Mouse (Mus musculus) hindbrain, embryonic 11.5 days (tissue): ENCODE data around the gene Ccdc33. TPM values are rescaled to one million over a fixed set of nuclear protein-coding genes. Genes with fewer than 3 reads are reported as not detected.

Experiments used
- ATAC-seq: fragments of 200-750 bp; cut with Nextera tagmentation; 2 replicates; pipeline ENCODE4 v1.8.0; 2017; ENCODE audit warnings: mild to moderate bottlenecking, moderate TSS enrichment, moderate library complexity; ENCODE audit not compliant: low FRiP score
- DNase-seq: peaks from one replicate; pipeline ENCODE4 v3.0.0-alpha.2; 2015; ENCODE audit warnings: low spot score
- H3K27ac ChIP-seq: fragments of 300-500 bp; sonication (generic); 2 replicates; pipeline ENCODE4 v1.5.1; 2014; ENCODE audit warnings: mild to moderate bottlenecking, low read depth, low read length
- H3K27me3 ChIP-seq: fragments of 300-500 bp; sonication (generic); 2 replicates; pipeline ENCODE4 v1.6.1; 2014; ENCODE audit warnings: mild to moderate bottlenecking, low read length, moderate library complexity, mixed read lengths; ENCODE audit not compliant: control insufficient read depth, insufficient read depth
- H3K36me3 ChIP-seq: fragments of 300-500 bp; sonication (generic); 2 replicates; pipeline ENCODE4 v1.6.1; 2014; ENCODE audit warnings: mild to moderate bottlenecking, low read length, moderate library complexity, mixed read lengths; ENCODE audit not compliant: control insufficient read depth, insufficient read depth
- H3K4me1 ChIP-seq: fragments of 300-500 bp; sonication (generic); replicated peaks from 2 replicates; pipeline ENCODE4 v1.6.1; 2014; ENCODE audit warnings: low read length, mixed read lengths; ENCODE audit not compliant: control insufficient read depth, insufficient read depth
- H3K4me2 ChIP-seq: fragments of 300-500 bp; sonication (generic); replicated peaks from 2 replicates; pipeline ENCODE4 v1.6.1; 2014; ENCODE audit warnings: mild to moderate bottlenecking, low read depth, low read length
- H3K4me3 ChIP-seq: fragments of 300-500 bp; sonication (generic); 2 replicates; pipeline ENCODE4 v1.5.1; 2014; ENCODE audit warnings: low read depth, low read length
- H3K9ac ChIP-seq: fragments of 300-500 bp; sonication (generic); 2 replicates; pipeline ENCODE4 v1.6.1; 2014; ENCODE audit warnings: low read depth, low read length
- H3K9me3 ChIP-seq: fragments of 300-500 bp; sonication (generic); 2 replicates; pipeline ENCODE4 v1.6.1; 2016; ENCODE audit warnings: low read length; ENCODE audit not compliant: control insufficient read depth
- WGBS: fragments of 180-500 bp; shearing (Covaris S2); extraction: QIAGEN DNeasy Blood & Tissue Kit; methylation state at CpG from one replicate; pipeline ENCODE4 v1.1.7; 2014; 5-methylcytosine and 5-hydroxymethylcytosine counted together
- polyA plus RNA-seq: library from polyadenylated mRNA; unstranded; fragments of >200 nt; fragmentation: Nextera tagmentation; extraction: Ambion mirVana; gene quantifications from 2 replicates; pipeline ENCODE4 v1.2.1, GENCODE M21; 2014

The Ccdc33 gene
- polyA plus RNA-seq, 1 experiment from 2014 or later: 0.99 TPM

GRCm38 (mm10) chr9:58045646-58046045 lies 73.0 kb downstream of the Ccdc33 start:
- H3K4me1 ChIP-seq: peaks cover 48% of the 10 kb centered on the region
- H3K27ac ChIP-seq: peak overlapping the region; percentile 62
- H3K9me3 ChIP-seq: no peaks in the 10 kb centered on the region
- H3K9ac ChIP-seq: 0 out of 2 replicates have a peak overlapping the region, but pooled peaks have one; percentile 11
- H3K4me3 ChIP-seq: no peak overlapping the region
- DNase-seq (peak; percentile 26), ATAC-seq (no peak)
- no peak overlapping the region for H3K4me2 ChIP-seq
- H3K36me3 ChIP-seq: no peaks in the 10 kb centered on the region
- H3K27me3 ChIP-seq: peaks cover 3% of the 10 kb centered on the region; the same call in 1 of the 2 replicates
- 30% methylated on average over 4 of the region's 4 CpGs for WGBS

- H3K9ac ChIP-seq: 0 out of 2 replicates have a peak overlapping the region, but pooled peaks have one; percentile 11
These were observed 73.8 kb downstream of the Ccdc33 start for GRCm38 (mm10) chr9:58044828-58045227.

GRCm38 (mm10) chr9:58043496-58044017 lies 75.1 kb downstream of the Ccdc33 start:
- peaks cover 46% of the 10 kb centered on the region for H3K4me1 ChIP-seq

More at GRCm38 (mm10) chr9:58044828-58045227, 73.8 kb downstream of the Ccdc33 start:
- 27% methylated on average over 10 of the region's 10 CpGs for WGBS
- no peaks in the 10 kb centered on the region; the same call in 1 of the 2 replicates for H3K27me3 ChIP-seq
- no peaks in the 10 kb centered on the region for H3K9me3 ChIP-seq
- ATAC-seq: peak; percentile 61
- H3K27ac ChIP-seq: peak overlapping the region; percentile 62
- peaks cover 50% of the 10 kb centered on the region for H3K4me1 ChIP-seq
- H3K4me3 ChIP-seq: no peak overlapping the region
- DNase-seq: peak; percentile 48
- H3K36me3 ChIP-seq: no peaks in the 10 kb centered on the region
- H3K4me2 ChIP-seq: no peak overlapping the region

DNA sequence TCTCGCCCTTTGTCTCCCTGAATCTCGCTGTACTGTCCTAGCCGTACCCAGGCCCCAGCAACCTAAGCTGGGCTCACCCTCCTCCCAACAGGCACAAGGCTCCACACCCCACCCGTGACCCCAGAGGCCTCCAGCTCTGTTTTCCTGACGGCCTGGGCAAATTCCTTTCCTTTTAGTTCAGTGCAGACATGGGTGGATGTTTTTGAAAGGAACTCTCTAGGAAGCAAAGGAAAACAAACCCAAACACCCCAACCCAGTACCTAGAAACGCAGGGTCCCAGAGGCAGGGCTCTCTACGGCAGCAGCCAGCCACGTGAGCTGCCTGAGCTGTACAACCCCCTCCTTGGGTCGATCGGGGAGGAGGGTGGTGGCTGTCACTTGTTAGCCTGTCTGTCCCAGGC lies 76.2 kb downstream of the Ccdc33 start:
- no peaks in the 10 kb centered on the region for H3K36me3 ChIP-seq
- H3K27ac ChIP-seq: peak overlapping the region; percentile 76
- ATAC-seq: no peak
- H3K27me3 ChIP-seq: peaks cover 2% of the 10 kb centered on the region; the same call in 1 of the 2 replicates
- peak overlapping the region; percentile 12; the same call in 1 of the 2 replicates for H3K9ac ChIP-seq
- no peaks in the 10 kb centered on the region for H3K9me3 ChIP-seq
- WGBS: 21% methylated on average over 10 of the region's 10 CpGs
- DNase-seq: peak; percentile 20
- no peak overlapping the region for H3K4me3 ChIP-seq
- H3K4me2 ChIP-seq: no peak overlapping the region
- H3K4me1 ChIP-seq: peaks cover 39% of the 10 kb centered on the region

More at GRCm38 (mm10) chr9:58043496-58044017, 75.1 kb downstream of the Ccdc33 start:
- peak; percentile 41 for ATAC-seq
- peak; percentile 52 for DNase-seq
- Histone ChIP-seq H3K4me3 (no peak overlapping the region), H3K27me3 (peaks cover 2% of the 10 kb centered on the region; the same call in 1 of the 2 replicates), H3K27ac (peak overlapping the region; percentile 76), H3K36me3 (no peaks in the 10 kb centered on the region), H3K9ac (no peak overlapping the region; the same call in 1 of the 2 replicates), H3K9me3 (no peaks in the 10 kb centered on the region), H3K4me2 (peak overlapping the region; percentile 21; the same call in 1 of the 2 replicates)
- WGBS: 68% methylated on average over 10 of the region's 10 CpGs

- no peaks in the 10 kb centered on the region for H3K9me3 ChIP-seq
- no peaks in the 10 kb centered on the region for H3K36me3 ChIP-seq
- ATAC-seq: no peak
- peak overlapping the region; percentile 42; the same call in 1 of the 2 replicates for H3K27ac ChIP-seq
- DNase-seq: no peak
- no peak overlapping the region for H3K9ac ChIP-seq
- H3K27me3 ChIP-seq: peaks cover 6% of the 10 kb centered on the region
- no peak overlapping the region for H3K4me3 ChIP-seq
- WGBS: 21% methylated on average over 4 of the region's 4 CpGs
- no peak overlapping the region for H3K4me2 ChIP-seq
- H3K4me1 ChIP-seq: peaks cover 36% of the 10 kb centered on the region
These were observed 77.6 kb downstream of the Ccdc33 start for GRCm38 (mm10) chr9:58040977-58041376.

- DNase-seq: peak; percentile 89
- Histone ChIP-seq H3K9ac (peak overlapping the region; percentile 34; the same call in 1 of the 2 replicates), H3K36me3 (no peaks in the 10 kb centered on the region), H3K4me1 (peaks cover 28% of the 10 kb centered on the region), H3K27ac (no peak overlapping the region), H3K4me2 (no peak overlapping the region), H3K9me3 (no peaks in the 10 kb centered on the region), H3K4me3 (no peak overlapping the region), H3K27me3 (peaks cover 6% of the 10 kb centered on the region)
- peak; percentile 71; the same call in 1 of the 2 replicates for ATAC-seq
- WGBS: 29% methylated on average over 19 of the region's 19 CpGs
These were observed 80.0 kb downstream of the Ccdc33 start for GRCm38 (mm10) chr9:58038500-58039168.

GRCm38 (mm10) chr9:58036961-58037360 lies 81.7 kb downstream of the Ccdc33 start:
- no peak overlapping the region for H3K4me3 ChIP-seq
- H3K9me3 ChIP-seq: no peaks in the 10 kb centered on the region
- no peak for DNase-seq
- 80% methylated on average over 4 of the region's 4 CpGs for WGBS
- ATAC-seq: no peak
- H3K4me1 ChIP-seq: peaks cover 15% of the 10 kb centered on the region
- H3K27ac ChIP-seq: no peak overlapping the region
- peaks cover 6% of the 10 kb centered on the region for H3K27me3 ChIP-seq
- H3K36me3 ChIP-seq: no peaks in the 10 kb centered on the region
- H3K4me2 ChIP-seq: no peak overlapping the region
- H3K9ac ChIP-seq: no peak overlapping the region

GRCm38 (mm10) chr9:58035951-58036698 lies 82.5 kb downstream of the Ccdc33 start:
- Histone ChIP-seq H3K27ac (no peak overlapping the region), H3K9ac (no peak overlapping the region), H3K4me1 (peaks cover 8% of the 10 kb centered on the region), H3K27me3 (peaks cover 6% of the 10 kb centered on the region), H3K36me3 (no peaks in the 10 kb centered on the region), H3K9me3 (no peaks in the 10 kb centered on the region), H3K4me3 (no peak overlapping the region), H3K4me2 (no peak overlapping the region)
- ATAC-seq: no peak
- no peak for DNase-seq
- WGBS: 81% methylated on average over 7 of the region's 7 CpGs
